Mouse (Mus musculus) liver, embryonic 14.5 days (tissue): ENCODE data around the gene Grid2.

Experiments used
- CTCF ChIP-seq: IDR thresholded peaks from 2 replicates; pipeline ENCODE4 v1.5.1; 2016; ENCODE audit warnings: antibody characterized with exemption, low read depth, control low read depth
- EP300 ChIP-seq: IDR thresholded peaks from 2 replicates; pipeline ENCODE4 v1.6.1; 2016; ENCODE audit warnings: antibody characterized with exemption, low read depth

GRCm38 (mm10) chr6:63448175-63448574 is 192.5 kb downstream of the Grid2 start:
- no peak for TF ChIP-seq CTCF
- TF ChIP-seq EP300, result no peak
